Mouse (Mus musculus) liver, adult 2 months (tissue): ENCODE data around the gene Vezf1. TPM values are rescaled to one million over a fixed set of nuclear protein-coding genes. Genes with fewer than 3 reads are reported as not detected.
A peak's percentile ranks its signal among the peaks of the same experiment; 100 is the strongest.

Experiments
- DNase-seq: peaks from one replicate; pipeline ENCODE4 v3.0.0-alpha.2; 2011; ENCODE audit warnings: low read depth, low spot score; ENCODE audit errors: extremely low read depth
- H3K27ac ChIP-seq: fragments of 200-500 bp; replicated peaks from 2 replicates; pipeline ENCODE4 v1.5.1; 2012; ENCODE audit warnings: low read depth, mild to moderate bottlenecking, control low read depth, inconsistent platforms, low read length; ENCODE audit not compliant: insufficient read depth
- H3K27me3 ChIP-seq: fragments of 200-500 bp; 2 replicates; pipeline ENCODE4 v1.6.1; 2012; ENCODE audit warnings: mild to moderate bottlenecking, moderate library complexity, low read length, inconsistent platforms; ENCODE audit not compliant: control insufficient read depth, insufficient read depth
- H3K36me3 ChIP-seq: fragments of 200-500 bp; 2 replicates; pipeline ENCODE4 v1.6.1; 2012; ENCODE audit warnings: low read length, inconsistent platforms; ENCODE audit not compliant: control insufficient read depth, insufficient read depth
- H3K4me1 ChIP-seq: fragments of 200-500 bp; 2 replicates; pipeline ENCODE4 v1.6.1; 2011; ENCODE audit warnings: low read length; ENCODE audit not compliant: control insufficient read depth, insufficient read depth
- H3K4me3 ChIP-seq: fragments of 200-500 bp; 2 replicates; pipeline ENCODE4 v1.5.1; 2011; ENCODE audit warnings: low read depth, mild to moderate bottlenecking, control low read depth, low read length, moderate library complexity; ENCODE audit not compliant: insufficient read depth
- H3K79me2 ChIP-seq: fragments of 200-500 bp; 2 replicates; pipeline ENCODE4 v1.6.1; 2012; ENCODE audit warnings: inconsistent platforms, mild to moderate bottlenecking, low read length, moderate library complexity; ENCODE audit not compliant: control insufficient read depth, insufficient read depth
- H3K9ac ChIP-seq: fragments of 200-500 bp; 2 replicates; pipeline ENCODE4 v1.6.1; 2012; ENCODE audit warnings: low read depth, mild to moderate bottlenecking, control low read depth, inconsistent platforms, low read length
- CTCF ChIP-seq: fragments of 200-500 bp; IDR thresholded peaks from 2 replicates; pipeline ENCODE4 v1.5.1; 2011; ENCODE audit warnings: low read depth, low read length, control low read depth
- POLR2A ChIP-seq: fragments of 200-500 bp; IDR thresholded peaks from 2 replicates; pipeline ENCODE4 v1.6.1; 2011; ENCODE audit warnings: low read length, control low read depth; ENCODE audit not compliant: insufficient read depth; ENCODE audit errors: extremely low read depth
- WGBS: fragments of 180-500 bp; shearing (Covaris S2); methylation state at CpG from one replicate; pipeline ENCODE4 v1.1.7; 2018; 5-methylcytosine and 5-hydroxymethylcytosine counted together
- polyA plus RNA-seq: library from polyadenylated mRNA; depleted of rRNA; stranded (reverse); fragments of >200 nt; gene quantifications from 2 replicates; pipeline ENCODE4 v1.2.3, GENCODE M21; 2012
- total RNA-seq: library from RNA; depleted of rRNA; stranded (reverse); fragments of >200 nt; gene quantifications from 2 replicates; pipeline ENCODE4 v1.2.3, GENCODE M21; 2014

The Vezf1 gene
- total and polyA plus RNA-seq, 2 experiments = 3.6 to 5.8 TPM

DNA sequence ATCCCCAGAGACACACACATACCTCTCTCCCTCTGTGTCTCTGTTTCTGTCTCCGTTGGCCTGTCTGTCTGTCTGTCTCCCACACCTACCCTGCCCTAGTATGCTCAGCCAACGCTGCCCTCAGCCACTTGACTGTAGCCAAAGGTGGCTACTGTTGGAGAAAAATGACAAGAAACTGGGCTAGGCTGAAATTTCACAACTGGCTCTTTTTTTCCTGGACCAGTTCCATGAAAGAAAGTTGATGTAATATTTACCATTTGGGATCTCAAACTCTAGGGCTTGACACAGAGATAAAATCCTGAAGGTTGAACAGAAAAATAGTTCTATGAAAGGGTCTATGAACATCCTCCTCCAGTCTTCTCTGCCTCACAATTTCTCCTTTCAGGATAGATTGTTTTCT lies 37.2 kb upstream of the Vezf1 start:
- TF ChIP-seq CTCF = no peak
- no peak for TF ChIP-seq POLR2A
- H3K79me2 ChIP-seq = no peaks in the 10 kb centered on the region
- H3K9ac ChIP-seq = no peak overlapping the region
- no peaks in the 10 kb centered on the region for H3K36me3 ChIP-seq
- no peaks in the 10 kb centered on the region for H3K27me3 ChIP-seq
- peak; percentile 71 for DNase-seq
- WGBS = 22% methylated on average over 2 of the region's 2 CpGs
- 0 out of 2 replicates have a peak, but pooled peaks cover 2% of the 10 kb centered on the region for H3K4me1 ChIP-seq
- H3K27ac ChIP-seq = no peak overlapping the region
- no peak overlapping the region for H3K4me3 ChIP-seq

DNA sequence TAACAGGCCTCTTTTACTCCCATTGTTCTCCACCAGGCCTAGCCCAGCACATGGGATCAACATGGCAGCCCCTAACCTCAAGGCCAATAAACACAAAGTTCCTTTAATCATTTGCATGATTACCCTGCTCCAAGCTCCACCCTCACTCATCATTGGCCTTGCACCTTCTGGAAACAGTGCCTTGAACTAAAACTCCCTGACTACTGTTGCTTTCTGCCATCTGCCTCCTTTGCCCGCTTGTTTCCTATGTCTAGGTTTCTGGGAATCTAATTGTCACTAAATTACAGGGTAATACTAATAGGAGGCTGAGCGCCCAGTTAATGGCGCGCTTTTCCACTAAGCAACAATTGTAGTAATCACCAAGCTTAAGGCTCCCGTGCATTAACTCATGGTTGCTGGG lies 36.3 kb upstream of the Vezf1 start:
- Histone ChIP-seq H3K36me3 (no peaks in the 10 kb centered on the region), H3K27ac (no peak overlapping the region), H3K9ac (no peak overlapping the region), H3K4me1 (0 out of 2 replicates have a peak, but pooled peaks cover 2% of the 10 kb centered on the region), H3K4me3 (no peak overlapping the region), H3K27me3 (no peaks in the 10 kb centered on the region), H3K79me2 (no peaks in the 10 kb centered on the region)
- 96% methylated on average over 5 of the region's 5 CpGs for WGBS
- TF ChIP-seq CTCF (no peak), POLR2A (no peak)
- DNase-seq = no peak

DNA sequence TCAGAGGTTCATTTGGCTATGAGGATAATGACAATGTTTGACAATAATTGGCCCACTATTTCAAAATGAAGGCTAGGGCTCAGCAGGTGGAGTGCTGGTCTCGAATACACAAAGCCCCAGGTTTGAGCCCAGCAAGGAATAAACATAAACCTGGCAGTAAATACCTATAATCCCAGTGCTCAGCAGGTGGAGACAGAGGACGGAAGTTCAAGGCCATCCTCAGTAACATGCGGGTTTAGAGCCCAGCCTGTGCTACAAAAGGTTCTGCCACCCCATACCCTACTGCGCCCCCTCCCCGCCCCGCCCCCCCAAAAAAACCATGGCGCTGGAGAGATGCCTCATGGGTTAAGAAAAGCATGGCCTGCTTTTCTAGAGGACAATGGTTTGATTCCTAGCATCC lies 32.1 kb upstream of the Vezf1 start:
- no peak for TF ChIP-seq CTCF
- no peak for TF ChIP-seq POLR2A
- Histone ChIP-seq H3K4me3 (no peak overlapping the region), H3K36me3 (no peaks in the 10 kb centered on the region), H3K4me1 (no peaks in the 10 kb centered on the region), H3K9ac (no peak overlapping the region), H3K27me3 (no peaks in the 10 kb centered on the region), H3K27ac (no peak overlapping the region), H3K79me2 (no peaks in the 10 kb centered on the region)
- DNase-seq = no peak
- 69% methylated on average over 7 of the region's 7 CpGs for WGBS

DNA sequence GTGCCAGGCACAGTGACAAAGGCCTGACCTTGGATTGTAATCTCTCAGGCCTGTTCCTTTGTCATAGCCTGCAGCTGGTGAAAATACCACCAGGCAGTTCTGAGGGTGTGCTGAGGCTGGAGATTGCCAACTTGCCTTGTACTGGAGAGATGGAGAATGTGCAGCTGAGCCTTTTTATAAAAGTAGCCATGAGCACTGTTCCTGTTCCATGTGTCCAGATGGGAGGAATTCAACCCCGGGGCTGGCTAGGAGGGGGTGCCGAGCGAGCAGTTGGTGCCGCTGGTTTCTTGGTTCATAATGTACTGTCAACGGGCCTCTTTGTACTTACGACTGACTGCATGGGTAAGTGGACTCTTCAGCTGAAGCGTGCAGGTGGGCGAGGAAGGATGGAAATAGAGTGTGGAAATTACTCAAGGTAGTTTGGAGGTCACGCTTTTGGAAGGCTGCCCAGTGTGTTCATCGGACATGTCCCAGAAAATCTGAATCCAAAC lies 31.3 kb upstream of the Vezf1 start:
- Histone ChIP-seq H3K9ac (no peak overlapping the region), H3K4me1 (peaks cover 1% of the 10 kb centered on the region; the same call in 1 of the 2 replicates), H3K79me2 (no peaks in the 10 kb centered on the region), H3K27me3 (no peaks in the 10 kb centered on the region), H3K27ac (no peak overlapping the region), H3K4me3 (no peak overlapping the region), H3K36me3 (no peaks in the 10 kb centered on the region)
- no peak for DNase-seq
- WGBS = 72% methylated on average over 10 of the region's 10 CpGs
- no peak for TF ChIP-seq CTCF
- no peak for TF ChIP-seq POLR2A

DNA sequence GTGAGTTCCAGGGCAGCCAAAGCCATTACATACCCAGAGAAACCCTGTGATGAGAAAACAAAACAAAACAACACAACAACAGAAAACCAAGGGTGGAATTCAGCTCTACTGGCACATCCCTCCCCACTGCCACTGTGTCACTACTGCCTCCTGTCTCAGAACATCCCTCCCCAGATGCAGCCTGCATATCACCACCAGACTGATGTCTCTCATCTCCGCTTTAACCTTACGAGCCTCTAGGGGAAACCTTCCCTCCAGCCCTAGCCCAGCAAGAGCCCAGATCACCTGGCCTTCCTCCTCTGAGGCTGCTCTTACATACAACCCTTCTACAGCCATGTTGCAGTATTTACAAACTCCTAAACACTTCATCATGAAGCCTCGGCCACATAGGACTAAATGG lies 30.7 kb upstream of the Vezf1 start:
- Histone ChIP-seq H3K36me3 (no peaks in the 10 kb centered on the region), H3K27ac (no peak overlapping the region), H3K4me1 (peaks cover 2% of the 10 kb centered on the region; the same call in 1 of the 2 replicates), H3K27me3 (no peaks in the 10 kb centered on the region), H3K79me2 (no peaks in the 10 kb centered on the region), H3K4me3 (no peak overlapping the region), H3K9ac (no peak overlapping the region)
- DNase-seq = no peak
- WGBS = 95% methylated on average over 3 of the region's 3 CpGs
- TF ChIP-seq POLR2A (no peak), CTCF (no peak)

DNA sequence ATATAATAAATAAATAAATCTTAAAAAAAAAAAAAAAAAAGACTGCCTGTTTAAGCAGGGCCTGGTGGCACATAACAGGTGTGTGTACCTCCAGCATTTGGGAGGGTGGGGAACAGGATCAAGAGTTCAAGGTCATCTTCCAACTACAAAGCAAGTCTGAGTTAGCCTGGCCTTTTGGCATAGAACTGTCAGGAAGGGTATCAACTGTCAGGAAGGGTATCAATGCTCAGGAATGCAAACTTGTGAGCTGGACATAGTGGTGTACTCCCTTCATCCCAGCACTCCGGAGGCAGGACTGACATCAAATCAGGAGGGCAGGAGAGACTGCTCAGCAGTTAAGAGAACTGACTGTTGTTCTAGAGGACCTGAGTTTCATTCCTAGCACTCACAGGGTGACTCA lies 29.0 kb upstream of the Vezf1 start:
- TF ChIP-seq POLR2A (no peak), CTCF (no peak)
- Histone ChIP-seq H3K27ac (no peak overlapping the region), H3K9ac (no peak overlapping the region), H3K27me3 (no peaks in the 10 kb centered on the region), H3K4me3 (no peak overlapping the region), H3K36me3 (no peaks in the 10 kb centered on the region), H3K79me2 (no peaks in the 10 kb centered on the region), H3K4me1 (peaks cover 2% of the 10 kb centered on the region; the same call in 1 of the 2 replicates)
- no peak for DNase-seq
- 95% methylated on average over 1 of the region's 1 CpGs for WGBS
